Mouse (Mus musculus): ENCODE measurements around the gene H2-T23.
"Not testable (repeated sequence)": the region's sequence is repeated elsewhere in the genome, so short reads cannot be mapped to it uniquely, and the experiment has no call there.

DNA sequence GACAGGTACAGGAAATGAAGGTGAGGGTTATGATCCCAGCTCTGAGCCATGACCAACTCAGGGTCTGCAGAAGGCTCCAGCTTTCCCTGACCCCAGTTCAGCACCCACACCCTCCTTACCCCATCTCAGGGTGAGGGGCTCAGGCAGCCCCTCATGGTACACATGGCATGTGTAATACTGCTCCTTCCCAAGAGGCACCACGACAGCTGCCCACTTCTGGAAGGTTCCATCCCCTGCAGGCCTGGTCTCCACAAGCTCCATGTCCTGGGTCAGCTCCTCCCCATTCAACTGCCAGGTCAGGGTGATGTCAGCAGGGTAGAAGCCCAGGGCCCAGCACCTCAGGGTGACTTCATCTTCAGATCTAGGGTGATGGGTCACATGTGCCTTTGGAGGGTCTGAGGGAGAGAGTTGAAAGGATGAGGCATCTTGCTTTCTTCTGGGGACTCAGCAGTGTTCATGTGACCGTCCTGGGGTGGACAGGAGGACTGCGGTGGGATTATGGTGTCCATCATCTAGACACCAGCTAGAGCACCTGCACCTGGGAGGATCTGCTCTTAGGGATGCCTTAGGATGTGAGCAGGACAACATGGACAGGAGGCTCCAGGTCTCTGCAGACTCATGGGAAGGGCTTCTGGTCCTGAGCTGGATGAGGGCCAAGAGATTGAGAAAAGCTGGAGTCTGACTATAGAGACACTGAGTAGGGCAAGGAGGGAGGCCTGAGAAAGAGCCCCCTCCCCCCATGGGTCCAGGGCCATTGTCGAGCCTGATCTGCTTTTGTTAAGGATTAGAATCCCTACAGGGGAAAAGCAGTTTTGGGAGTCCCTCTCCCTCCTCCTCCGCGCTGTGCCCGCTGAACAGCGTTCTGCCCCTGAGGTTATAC lies 1.7 kb downstream of the H2-T23 start:
- TF ChIP-seq CTCF (IDR thresholded peaks at IDR 0.05; ENCODE audit: borderline replicate concordance, insufficient read depth, low read depth, low read length); POLR2A (IDR thresholded peaks at IDR 0.05; ENCODE audit: borderline replicate concordance, insufficient read depth, low read length): not testable (repeated sequence)

Measured in cerebellum, adult 2 months (tissue).